9 mouse cellular contexts compared by ENCODE assay signal in genomic region chr6:53363981-53364391, GRCm38 (mm10).
A peak's percentile ranks its signal among the peaks of the same experiment; 100 is the strongest.
DNase-seq lines count a peak whose midpoint lies in the region; ATAC-seq and TF ChIP-seq lines count a peak whose summit lies in the region.
"Had no signal": no experiment of that assay in that cellular context is flagged by ENCODE, and none has a peak within 500 bp of the region (broad histone marks: within the 10 kb centered on the region; RNA-seq: fewer than 3 reads in every experiment).

No protein-coding gene starts in this region.

- no peaks in the 10 kb centered on the region for H3K36me3 ChIP-seq in lung, embryonic 14.5 days (ENCODE audit: insufficient read depth)
- no peaks in the 10 kb centered on the region for H3K36me3 ChIP-seq in kidney, postnatal 0 days (ENCODE audit: insufficient read depth, low read length)
- no peaks in the 10 kb centered on the region for H3K36me3 ChIP-seq in stomach, embryonic 16.5 days (ENCODE audit: control insufficient read depth, insufficient read depth, low read length)
- no peaks in the 10 kb centered on the region for H3K36me3 ChIP-seq in liver, embryonic 12.5 days
- H3K36me3 ChIP-seq: heart, embryonic 15.5 days had no signal

- H3K4me2 ChIP-seq in lung, embryonic 14.5 days: no peak overlapping the region
- H3K4me2 ChIP-seq in kidney, postnatal 0 days (ENCODE audit: low read length): no peak overlapping the region
- no peak overlapping the region for H3K4me2 ChIP-seq in stomach, embryonic 16.5 days (ENCODE audit: low read depth, low read length)
- H3K4me2 ChIP-seq in liver, embryonic 12.5 days: no peak overlapping the region
- H3K4me2 ChIP-seq: heart, embryonic 15.5 days had no signal

- 0 out of 2 replicates have a peak overlapping the region, but pooled peaks have one; percentile 38 for H3K27ac ChIP-seq in lung, embryonic 14.5 days (ENCODE audit: low read depth)
- no peak overlapping the region for H3K27ac ChIP-seq in kidney, postnatal 0 days
- peak overlapping the region; percentile 55; the same call in 1 of the 2 replicates for H3K27ac ChIP-seq in stomach, embryonic 16.5 days (ENCODE audit: low read length)
- no peak overlapping the region for H3K27ac ChIP-seq in liver, embryonic 12.5 days
- H3K27ac ChIP-seq: heart, embryonic 15.5 days had no signal

- H3K9me3 ChIP-seq in lung, embryonic 14.5 days (ENCODE audit: low read depth, low read length): no peaks in the 10 kb centered on the region
- H3K9me3 ChIP-seq in kidney, postnatal 0 days (replicated peaks; ENCODE audit: low read length): no peaks in the 10 kb centered on the region
- H3K9me3 ChIP-seq in stomach, embryonic 16.5 days (replicated peaks; ENCODE audit: control insufficient read depth, low read length): no peaks in the 10 kb centered on the region
- H3K9me3 ChIP-seq in liver, embryonic 12.5 days (replicated peaks): no peaks in the 10 kb centered on the region
- H3K9me3 ChIP-seq: heart, embryonic 15.5 days had no signal

- peak; percentile 49 for DNase-seq in lung, embryonic 14.5 days
- DNase-seq in lung, postnatal 36 days: no peak
- DNase-seq in heart, adult 8-10 months (ENCODE audit: low spot score): peak; percentile 24
- DNase-seq in kidney, postnatal 0 days (ENCODE audit: low spot score): peak; percentile 74
- no peak for DNase-seq in B cell, adult 2 months

- TF ChIP-seq CTCF in lung, embryonic 14.5 days (IDR thresholded peaks at IDR 0.05; ENCODE audit: low read depth): no peak
- no peak for TF ChIP-seq CTCF in kidney, postnatal 0 days (IDR thresholded peaks at IDR 0.05; ENCODE audit: low read depth)

- no peak overlapping the region for H3K4me3 ChIP-seq in lung, embryonic 14.5 days (ENCODE audit: low read depth, low read length)
- H3K4me3 ChIP-seq in kidney, postnatal 0 days (replicated peaks; ENCODE audit: low read depth, low read length): no peak overlapping the region
- H3K4me3 ChIP-seq in stomach, embryonic 16.5 days (replicated peaks; ENCODE audit: low read length): no peak overlapping the region
- H3K4me3 ChIP-seq in liver, embryonic 12.5 days: no peak overlapping the region
- H3K4me3 ChIP-seq: erythroblast, embryonic 14.5 days; heart, embryonic 15.5 days had no signal

- H3K9ac ChIP-seq in lung, embryonic 14.5 days: no peak overlapping the region
- H3K9ac ChIP-seq in kidney, postnatal 0 days (ENCODE audit: low read depth, low read length): no peak overlapping the region
- no peak overlapping the region for H3K9ac ChIP-seq in stomach, embryonic 16.5 days (ENCODE audit: low read length)
- no peak overlapping the region for H3K9ac ChIP-seq in liver, embryonic 12.5 days
- H3K9ac ChIP-seq: heart, embryonic 15.5 days had no signal

- peaks cover 9% of the 10 kb centered on the region; the same call in 1 of the 2 replicates for H3K4me1 ChIP-seq in lung, embryonic 14.5 days (ENCODE audit: insufficient read depth)
- H3K4me1 ChIP-seq in kidney, postnatal 0 days (replicated peaks; ENCODE audit: insufficient read depth, low read length): peaks cover 7% of the 10 kb centered on the region; the same call in 1 of the 2 replicates
- H3K4me1 ChIP-seq in stomach, embryonic 16.5 days (ENCODE audit: control insufficient read depth, insufficient read depth, low read length): peaks cover 5% of the 10 kb centered on the region; the same call in 1 of the 2 replicates
- H3K4me1 ChIP-seq in liver, embryonic 12.5 days: no peaks in the 10 kb centered on the region

- H3K27me3 ChIP-seq in lung, embryonic 14.5 days (ENCODE audit: insufficient read depth, low read length): no peaks in the 10 kb centered on the region
- H3K27me3 ChIP-seq in kidney, postnatal 0 days (ENCODE audit: insufficient read depth, low read length): no peaks in the 10 kb centered on the region
- no peaks in the 10 kb centered on the region for H3K27me3 ChIP-seq in stomach, embryonic 16.5 days (ENCODE audit: control insufficient read depth, insufficient read depth, low read length)
- H3K27me3 ChIP-seq in liver, embryonic 12.5 days (replicated peaks): no peaks in the 10 kb centered on the region
- H3K27me3 ChIP-seq: heart, embryonic 15.5 days had no signal

- ATAC-seq in lung, embryonic 14.5 days (ENCODE audit: insufficient read depth): peak; percentile 49; the same call in 1 of the 2 replicates
- ATAC-seq in kidney, postnatal 0 days (replicated peaks; ENCODE audit: low FRiP score, low read depth): no peak
- ATAC-seq in stomach, embryonic 16.5 days (ENCODE audit: insufficient read depth, low FRiP score): no peak; the same call in 1 of the 2 replicates
- ATAC-seq in liver, embryonic 12.5 days: no peak

- 4% methylated on average over 4 of the region's 4 CpGs for WGBS in lung, embryonic 14.5 days
- 13% methylated on average over 4 of the region's 4 CpGs for WGBS in kidney, postnatal 0 days
- 26% methylated on average over 4 of the region's 4 CpGs for WGBS in stomach, embryonic 16.5 days
- 54% methylated on average over 4 of the region's 4 CpGs for WGBS in liver, embryonic 12.5 days (ENCODE audit: insufficient replicate concordance)

Comparison
In these comparisons a context has a peak if more than half of its experiments do, and no peak if none do; other contexts are left out.
1. DNase-seq: peak in lung, embryonic 14.5 days (single experiment), heart, adult 8-10 months (single experiment) and kidney, postnatal 0 days (single experiment); none in lung, postnatal 36 days (single experiment) and B cell, adult 2 months (0 of 2).
2. H3K27ac ChIP-seq: peak in lung, embryonic 14.5 days (single experiment) and stomach, embryonic 16.5 days (single experiment); none in kidney, postnatal 0 days (single experiment) and liver, embryonic 12.5 days (single experiment).